Mouse (Mus musculus): ENCODE results near the gene Tbc1d24. TPM values are rescaled to one million over a fixed set of nuclear protein-coding genes. Genes with fewer than 3 reads are reported as not detected.

Gene Tbc1d24
- total RNA-seq (2023), result 1 to 10 TPM; 1.2 to 1.6 TPM

DNA sequence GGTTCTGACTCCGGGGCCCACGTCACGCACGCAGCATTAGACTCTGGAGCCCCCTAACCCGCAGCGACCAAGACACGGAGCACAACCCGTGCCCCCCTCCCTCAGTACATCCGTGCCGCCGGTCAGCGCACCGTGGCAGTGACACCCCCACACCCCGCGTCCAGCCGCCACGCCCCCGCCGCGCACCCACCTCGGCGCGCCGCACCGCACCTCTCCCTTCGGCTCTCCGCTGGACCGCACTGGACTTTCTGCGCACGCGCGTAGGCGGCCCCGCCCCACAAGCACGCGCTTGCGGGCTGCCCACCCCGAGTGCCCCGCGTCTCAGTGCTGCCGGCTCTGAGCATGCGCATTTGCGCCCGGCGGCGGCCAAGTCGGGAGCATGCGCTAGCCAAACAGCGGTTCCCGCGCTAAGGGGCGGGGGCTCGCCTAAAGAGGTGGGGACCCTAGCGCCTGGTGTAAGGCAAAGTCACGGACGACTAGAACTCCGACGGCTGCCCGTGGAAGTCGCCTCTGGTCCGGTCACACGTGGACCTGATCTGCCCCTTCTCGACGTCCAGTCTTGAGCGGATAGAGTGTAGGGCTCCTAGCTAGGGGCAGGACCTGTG lies at the start of gene Tbc1d24:
TSS of gene Tbc1d24 (minus strand) at position 279 of the 605 bp plus-strand sequence.

DNA sequence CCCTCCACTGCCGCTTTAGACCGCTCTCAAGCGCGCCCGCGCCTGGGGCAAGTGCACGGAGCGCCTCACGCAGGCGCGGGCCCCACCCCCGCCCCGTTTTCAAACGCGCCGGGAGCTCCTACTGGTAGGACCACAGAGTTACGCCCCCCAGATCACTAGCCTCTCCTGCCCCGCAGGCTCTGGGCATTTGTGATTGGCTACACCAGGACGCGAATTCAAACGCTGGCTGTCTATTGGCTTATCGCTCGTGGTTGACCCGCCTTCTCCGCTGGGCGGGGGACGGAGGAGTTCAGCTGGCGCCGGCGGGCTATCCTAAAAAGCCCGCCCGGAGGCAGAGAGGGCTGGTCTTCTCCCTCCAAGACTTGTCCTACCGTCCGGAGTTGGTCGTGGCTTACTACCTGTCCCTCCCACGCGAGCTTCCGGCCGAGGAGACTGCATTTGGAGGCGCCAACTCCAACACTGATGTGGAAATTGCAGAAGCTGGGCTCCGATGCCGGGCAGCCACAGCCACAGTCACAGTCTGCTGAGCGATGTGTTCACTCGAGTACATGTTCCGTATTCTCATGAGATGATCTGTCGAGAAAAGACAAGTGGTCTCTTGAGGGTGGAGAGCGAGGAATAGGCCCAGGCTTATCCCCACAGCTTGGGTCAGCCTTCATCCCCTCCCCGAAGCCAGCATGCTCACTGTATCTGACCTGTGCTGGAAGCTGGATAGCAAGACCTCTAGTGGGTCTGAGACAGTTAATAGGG lies 46.1 kb upstream of the Tbc1d24 start, which contains the start of gene Ccnf:
TSS of gene Ccnf (minus strand) at position 165 of the 750 bp plus-strand sequence.

GRCm38 (mm10) chr17:24220435-24221411 lies 15.4 kb upstream of the Tbc1d24 start, which contains the start of gene Tedc2:
Tedc2 (minus strand) TSS chr17:24220851.

DNA sequence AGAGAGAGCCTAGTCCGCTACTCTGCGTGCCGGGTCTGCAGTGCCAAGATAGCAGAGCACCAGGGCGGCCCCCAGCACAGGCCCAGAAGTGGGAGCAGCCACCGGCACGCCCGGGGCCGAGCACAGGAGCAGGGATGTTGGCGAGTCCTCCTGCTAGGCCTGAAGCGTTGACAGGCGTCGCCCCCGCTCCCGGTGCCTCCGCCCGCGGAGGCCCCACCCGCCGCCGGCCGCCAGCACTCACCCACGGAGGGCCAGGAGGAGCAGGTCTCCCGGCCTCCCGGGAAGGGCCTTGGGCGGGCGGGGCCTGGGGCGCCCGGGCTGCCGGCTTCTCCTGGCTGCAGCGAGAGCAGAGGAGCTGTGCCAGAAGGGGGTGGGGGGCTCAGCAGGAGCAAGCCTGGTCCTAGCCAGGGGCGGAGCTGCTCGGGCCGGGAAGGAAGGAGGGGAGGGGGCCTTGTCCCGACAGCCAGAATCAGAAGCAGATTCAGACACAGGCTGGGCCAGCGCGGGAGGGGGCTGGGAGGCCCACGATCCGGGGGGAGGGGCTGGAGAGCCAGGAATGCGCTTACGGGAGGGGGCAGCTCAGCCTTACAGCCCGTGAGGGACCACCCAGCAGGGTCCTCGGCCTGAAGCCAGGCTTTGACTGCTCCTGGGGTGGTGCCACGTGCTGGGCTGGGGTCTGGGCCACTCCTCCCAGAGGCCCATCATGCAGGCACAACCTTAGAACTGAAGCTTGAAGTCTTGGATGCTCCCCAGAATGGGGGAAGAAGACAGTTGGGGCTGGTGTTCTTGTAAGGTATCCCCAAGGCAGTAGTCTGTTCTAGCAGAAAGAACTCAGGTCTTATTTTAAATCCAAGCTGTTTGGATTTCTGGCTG lies 3.9 kb upstream of the Tbc1d24 start, which contains the start of gene Ntn3:
TSS of gene Ntn3 (minus strand) at position 489 of the 873 bp plus-strand sequence.

DNA sequence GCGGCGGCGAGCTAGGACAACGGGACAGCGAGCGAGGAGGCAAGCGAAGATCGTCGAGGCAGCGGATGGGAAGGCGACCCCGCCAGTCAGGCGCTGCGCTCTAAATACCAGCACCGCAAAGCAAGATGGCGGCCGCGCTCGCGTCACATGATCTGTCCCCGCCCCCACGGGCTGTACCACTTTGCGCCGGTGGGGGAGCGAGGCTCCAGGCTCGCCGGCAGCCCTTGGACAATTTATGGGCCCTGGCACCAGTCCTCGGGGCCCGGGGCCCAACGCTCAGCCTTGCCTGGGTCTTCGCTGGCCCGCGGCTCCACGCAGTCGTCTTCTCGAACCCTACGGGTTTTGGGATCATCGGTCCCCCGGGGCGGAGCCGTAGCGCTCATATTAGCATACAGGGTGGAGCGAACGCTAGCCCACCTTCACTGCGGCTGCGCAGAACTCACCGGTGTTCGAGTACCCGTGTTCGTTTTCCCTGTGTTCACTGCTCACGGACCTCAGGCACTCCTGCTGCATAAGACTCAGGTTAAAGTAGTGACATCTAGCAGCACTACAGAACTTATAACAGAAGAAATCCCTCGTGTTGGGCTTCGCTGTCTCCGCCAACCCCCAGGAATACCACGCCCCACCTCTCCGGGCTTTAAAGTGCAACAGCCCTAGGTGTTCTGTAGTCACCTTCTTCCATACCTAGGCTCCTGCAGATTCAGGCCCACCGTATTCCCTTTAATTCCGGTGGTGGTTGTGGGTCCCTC lies 35.9 kb downstream of the Tbc1d24 start, which contains the start of gene Atp6v0c:
TSS of gene Atp6v0c (minus strand) at position 386 of the 749 bp plus-strand sequence.

DNA sequence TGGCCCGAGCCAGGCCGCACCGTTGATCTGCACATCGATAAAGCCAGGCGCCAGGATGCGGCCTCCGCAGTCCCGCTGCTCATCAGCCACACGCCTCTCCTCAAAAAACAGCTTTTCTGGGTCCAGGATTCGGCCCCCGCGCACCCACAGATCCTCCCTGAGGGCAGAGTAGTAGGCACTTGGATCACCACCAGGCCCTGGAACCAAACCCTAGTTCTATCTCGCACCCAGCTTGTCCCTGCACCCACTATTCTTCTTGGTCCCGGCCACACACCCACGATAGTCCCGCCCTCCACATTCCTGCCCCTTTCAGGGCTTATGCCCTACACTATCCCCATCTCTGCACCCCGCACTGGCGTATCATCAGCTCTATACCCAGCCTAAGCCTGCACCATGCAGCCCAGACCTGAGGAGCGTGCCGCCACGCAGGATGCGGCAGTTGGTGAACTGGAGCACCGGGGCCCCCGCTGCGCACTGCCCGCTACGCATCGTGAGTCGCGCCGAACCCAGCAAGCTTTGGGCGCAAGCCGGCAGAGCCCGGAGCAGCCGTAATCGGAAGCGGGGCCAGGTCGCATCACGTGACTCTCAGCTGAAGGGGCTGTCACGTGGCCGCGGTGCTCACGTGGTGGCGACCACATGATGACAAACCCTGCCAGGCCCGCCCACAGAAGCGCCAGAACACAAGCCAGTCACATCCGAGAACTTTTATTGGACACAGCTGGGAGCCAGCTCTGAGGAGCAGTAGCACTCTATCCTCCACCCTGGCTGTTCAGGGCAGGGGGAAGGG lies 42.0 kb downstream of the Tbc1d24 start, which contains the start of gene Amdhd2:
TSS of gene Amdhd2 (minus strand) at position 591 of the 787 bp plus-strand sequence.

GRCm38 (mm10) chr17:24150824-24151223 lies 54.5 kb downstream of the Tbc1d24 start, which contains the start of gene Pdpk1:
Pdpk1 (minus strand) TSS chr17:24150924.

Other genes starting within 250 kb of the Tbc1d24 start
- 1 to 10 TPM; 1.4 to 1.7 TPM for gene Prss30, start 225.0 kb downstream of the Tbc1d24 start, total RNA-seq (2023)
- gene Prss22, start 207.5 kb downstream of the Tbc1d24 start, total RNA-seq (2023), result not detected
- not detected for gene Prss27, start 167.4 kb downstream of the Tbc1d24 start, total RNA-seq (2023)
- 10 to 100 TPM; 33.8 to 39.2 TPM for gene Kctd5, start 132.1 kb downstream of the Tbc1d24 start, total RNA-seq (2023)
- gene Pdpk1, start 54.6 kb downstream of the Tbc1d24 start, total RNA-seq (2023), result 100 to 1,000 TPM in 1 of 2 experiments, 10 to 100 TPM in 1; 95.5 to 101 TPM
- gene Amdhd2, start 41.8 kb downstream of the Tbc1d24 start, total RNA-seq (2023), result 10 to 100 TPM; 27.0 to 27.6 TPM
- 100 to 1,000 TPM; 144 to 153 TPM for gene Atp6v0c, start 35.9 kb downstream of the Tbc1d24 start, total RNA-seq (2023)
- gene Ntn3, start 4.0 kb upstream of the Tbc1d24 start, total RNA-seq (2023), result under 1 TPM; 0.17 to 0.30 TPM
- 1 to 10 TPM; 7.3 to 8.3 TPM for gene Tedc2, start 15.3 kb upstream of the Tbc1d24 start, total RNA-seq (2023)
- gene Ccnf, start 45.9 kb upstream of the Tbc1d24 start, total RNA-seq (2023), result 10 to 100 TPM in 1 of 2 experiments, 1 to 10 TPM in 1; 7.7 to 10.2 TPM
- gene Abca17, start 145.5 kb upstream of the Tbc1d24 start, total RNA-seq (2023), result under 1 TPM in 1 of 2 experiments, not detected in 1; 0.23 TPM
- 10 to 100 TPM; 43.3 to 52.2 TPM for gene Abca3, start 146.4 kb upstream of the Tbc1d24 start, total RNA-seq (2023)
- 100 to 1,000 TPM; 153 to 159 TPM for gene Rnps1, start 209.0 kb upstream of the Tbc1d24 start, total RNA-seq (2023)
- gene Eci1, start 221.1 kb upstream of the Tbc1d24 start, total RNA-seq (2023), result 10 to 100 TPM; 17.3 to 17.4 TPM
- gene Dnase1l2, start 237.5 kb upstream of the Tbc1d24 start, total RNA-seq (2023), result 1 to 10 TPM; 5.6 to 6.0 TPM